Mouse (Mus musculus) C2C12 (cell line): ENCODE measurements around the gene Tssk3. TPM values are rescaled to one million over a fixed set of nuclear protein-coding genes. Genes with fewer than 3 reads are reported as not detected.

Source experiments
- H3K27me3 ChIP-seq: one replicate; pipeline ENCODE4 v1.6.1; 2011; ENCODE audit not compliant: control insufficient read depth, insufficient read depth, insufficient read length
- H3K36me3 ChIP-seq: one replicate; pipeline ENCODE4 v1.6.1; 2011; ENCODE audit not compliant: control insufficient read depth, insufficient read depth
- H3K4me3 ChIP-seq: one replicate; pipeline ENCODE4 v1.5.1; 2011; ENCODE audit warnings: mild to moderate bottlenecking, control low read depth; ENCODE audit not compliant: poor library complexity, insufficient read depth, severe bottlenecking
- H3K79me2 ChIP-seq: one replicate; pipeline ENCODE4 v1.6.1; 2011; ENCODE audit not compliant: control insufficient read depth, insufficient read depth
- H3K79me3 ChIP-seq: one replicate; pipeline ENCODE4 v1.6.1; 2011; ENCODE audit warnings: low read depth, control low read depth
- H3ac ChIP-seq: one replicate; pipeline ENCODE3; 2011; ENCODE audit warnings: low read depth; ENCODE audit not compliant: control insufficient read depth, insufficient read length
- CEBPB ChIP-seq: IDR thresholded peaks from one replicate; pipeline ENCODE4 v1.6.1; 2011; ENCODE audit warnings: low read depth, mild to moderate bottlenecking, control low read depth, moderate library complexity
- CTCF ChIP-seq: IDR thresholded peaks from one replicate; pipeline ENCODE4 v1.5.1; 2011; ENCODE audit not compliant: control insufficient read depth, insufficient read depth, insufficient read length
- FOSL1 ChIP-seq: IDR thresholded peaks from one replicate; pipeline ENCODE4 v1.8.0; 2011; ENCODE audit warnings: mild to moderate bottlenecking, low read length; ENCODE audit not compliant: poor library complexity, insufficient read depth, severe bottlenecking
- MAX ChIP-seq: IDR thresholded peaks from one replicate; pipeline ENCODE4 v1.6.1; 2011; ENCODE audit warnings: mild to moderate bottlenecking, control low read depth
- MYOD1 ChIP-seq: IDR thresholded peaks from one replicate; pipeline ENCODE4 v1.6.1; 2011; ENCODE audit warnings: low read depth; ENCODE audit not compliant: control insufficient read depth, insufficient read length
- MYOG ChIP-seq: IDR thresholded peaks from one replicate; pipeline ENCODE4 v1.6.1; 2011; ENCODE audit not compliant: control insufficient read depth, insufficient read length; ENCODE audit errors: extremely low read depth
- USF1 ChIP-seq: IDR thresholded peaks from one replicate; pipeline ENCODE4 v1.6.1; 2011; ENCODE audit warnings: low read depth, mild to moderate bottlenecking, control low read depth, moderate library complexity
- polyA plus RNA-seq: library from polyadenylated mRNA; unstranded; fragments of >200 nt; fragmentation: generic; extraction: Trizol; gene quantifications from one replicate; pipeline ENCODE4 v1.2.1, GENCODE M21; 2012; ENCODE audit warnings: missing spikeins

The Tssk3 gene
- polyA plus RNA-seq, 1 experiment: not detected

- H3K79me2 ChIP-seq: no peaks in the 10 kb centered on the region
- no peak overlapping the region for H3ac ChIP-seq
- TF ChIP-seq MYOG (no peak), FOSL1 (no peak), USF1 (no peak), MYOD1 (no peak), CTCF (no peak), CEBPB (no peak), MAX (no peak)
- H3K79me3 ChIP-seq: no peaks in the 10 kb centered on the region
- H3K27me3 ChIP-seq: no peaks in the 10 kb centered on the region
- no peak overlapping the region for H3K4me3 ChIP-seq
- no peaks in the 10 kb centered on the region for H3K36me3 ChIP-seq
Observed at GRCm38 (mm10) chr4:129456126-129456525, 34.7 kb downstream of the Tssk3 start.

DNA sequence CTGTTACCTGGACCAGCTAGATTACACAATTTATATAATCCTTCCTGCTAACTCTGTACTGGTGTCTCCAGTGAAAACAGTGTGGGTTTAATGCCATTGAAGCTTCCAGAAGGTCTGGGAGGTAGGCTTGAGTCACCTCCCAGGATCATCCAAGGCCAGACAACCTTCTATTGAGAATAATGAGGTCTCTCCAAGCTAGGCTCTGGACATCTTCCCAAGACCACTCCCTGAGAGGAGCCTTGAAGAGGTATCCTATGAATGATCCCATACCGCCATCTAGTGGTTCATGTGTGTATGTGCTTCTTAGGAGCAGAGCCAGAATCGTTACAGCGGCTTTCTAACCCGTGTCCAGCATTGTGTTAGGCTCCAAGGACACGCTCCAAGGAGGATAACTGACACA lies 35.6 kb downstream of the Tssk3 start:
- TF ChIP-seq MYOG (no peak), CTCF (peak; percentile 77), USF1 (no peak)
- Histone ChIP-seq H3K36me3 (no peaks in the 10 kb centered on the region), H3K79me2 (no peaks in the 10 kb centered on the region), H3ac (no peak overlapping the region), H3K4me3 (no peak overlapping the region), H3K79me3 (no peaks in the 10 kb centered on the region), H3K27me3 (no peaks in the 10 kb centered on the region)

- H3K27me3 ChIP-seq: no peaks in the 10 kb centered on the region
- no peaks in the 10 kb centered on the region for H3K79me2 ChIP-seq
- H3K79me3 ChIP-seq: no peaks in the 10 kb centered on the region
- H3K36me3 ChIP-seq: no peaks in the 10 kb centered on the region
- no peak overlapping the region for H3ac ChIP-seq
- H3K4me3 ChIP-seq: no peak overlapping the region
- TF ChIP-seq MAX (no peak), USF1 (no peak)
Observed at GRCm38 (mm10) chr4:129451471-129452169, 39.2 kb downstream of the Tssk3 start.

DNA sequence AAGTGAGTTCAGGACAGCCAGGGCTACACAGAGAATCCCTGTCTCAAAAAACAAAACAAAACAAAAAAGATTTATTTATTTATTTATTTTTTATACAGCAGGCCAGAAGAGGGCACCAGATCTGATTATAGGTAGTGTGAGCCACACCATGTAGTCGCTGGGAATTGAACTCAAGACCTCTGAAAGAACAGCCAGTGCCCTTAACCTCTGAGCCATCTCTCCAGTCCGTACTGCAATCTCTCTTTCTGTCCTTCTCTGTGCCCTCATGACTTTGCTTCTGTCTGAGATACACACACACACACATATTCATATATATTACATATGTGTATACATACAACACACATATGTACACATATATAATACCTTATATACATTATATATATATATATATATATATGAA lies 40.0 kb downstream of the Tssk3 start:
- Histone ChIP-seq H3K27me3 (no peaks in the 10 kb centered on the region), H3K79me3 (no peaks in the 10 kb centered on the region), H3K79me2 (no peaks in the 10 kb centered on the region), H3K4me3 (no peak overlapping the region), H3K36me3 (no peaks in the 10 kb centered on the region), H3ac (no peak overlapping the region)
- TF ChIP-seq MAX: no peak
- no peak for TF ChIP-seq USF1
- no peak for TF ChIP-seq CEBPB
- no peak for TF ChIP-seq MYOD1
- TF ChIP-seq MYOG: no peak
- no peak for TF ChIP-seq FOSL1
- TF ChIP-seq CTCF: no peak

GRCm38 (mm10) chr4:129448713-129449112 lies 42.1 kb downstream of the Tssk3 start:
- Histone ChIP-seq H3K36me3 (no peaks in the 10 kb centered on the region), H3K79me3 (no peaks in the 10 kb centered on the region), H3K79me2 (no peaks in the 10 kb centered on the region), H3K27me3 (no peaks in the 10 kb centered on the region), H3K4me3 (no peak overlapping the region), H3ac (no peak overlapping the region)
- no peak for TF ChIP-seq MYOD1
- no peak for TF ChIP-seq USF1
- TF ChIP-seq CEBPB: no peak

DNA sequence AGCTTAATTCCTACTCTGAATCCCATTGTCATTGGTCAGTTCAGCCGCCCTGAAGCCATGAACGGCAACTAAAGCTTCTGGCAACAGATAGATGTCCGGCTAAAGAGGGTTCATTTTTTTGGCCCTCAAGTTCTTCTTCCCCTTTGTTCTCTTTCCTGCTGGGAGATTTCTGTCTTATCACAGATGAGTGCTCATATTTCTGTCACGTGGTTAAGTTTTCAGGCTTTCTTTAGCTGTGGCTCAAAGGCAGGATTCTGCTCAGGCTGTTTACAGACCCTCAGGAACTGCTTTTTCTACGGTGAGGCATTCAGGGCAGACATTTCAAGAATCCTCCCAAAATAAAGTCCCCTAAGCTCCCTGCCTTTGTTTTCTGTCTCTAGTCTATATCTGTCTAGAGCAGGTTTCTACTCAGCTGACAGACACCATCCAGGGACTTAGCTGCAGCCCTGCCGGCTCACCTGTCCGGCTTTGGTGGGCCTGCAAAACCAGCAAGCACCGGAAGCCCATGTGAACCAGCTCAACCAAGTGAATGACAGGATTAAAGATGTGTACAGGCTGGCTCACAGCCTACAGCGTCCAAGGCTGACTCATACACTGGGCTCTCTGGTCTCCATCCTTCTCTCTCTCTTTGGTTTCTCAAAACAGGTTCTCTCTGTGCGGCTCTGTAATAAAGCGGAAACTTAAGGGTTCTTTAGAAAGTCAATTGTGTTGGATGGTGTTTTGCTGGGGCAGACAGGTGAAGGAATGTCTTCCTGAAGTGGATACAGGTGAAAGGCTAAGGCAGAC lies 42.9 kb downstream of the Tssk3 start:
- Histone ChIP-seq H3K4me3 (no peak overlapping the region), H3ac (no peak overlapping the region), H3K79me2 (no peaks in the 10 kb centered on the region), H3K27me3 (peaks cover 5% of the 10 kb centered on the region), H3K36me3 (no peaks in the 10 kb centered on the region), H3K79me3 (no peaks in the 10 kb centered on the region)
- TF ChIP-seq CTCF (no peak), USF1 (peak; percentile 66)
